Mouse (Mus musculus) adipose tissue, adult 10 weeks (tissue): Measurements from ENCODE around the gene Dab2. TPM values are rescaled to one million over a fixed set of nuclear protein-coding genes. Genes with fewer than 3 reads are reported as not detected.

Experiments
- polyA plus RNA-seq: library from polyadenylated mRNA; stranded (reverse); fragments of 350-450 nt; fragmentation: Illumina TruSeq; extraction: RNeasy Lipid Tissue Mini Kit (QIAGEN cat#74804); gene quantifications from one replicate; pipeline ENCODE4 v1.2.3, GENCODE M21; 2014; ENCODE audit warnings: low read depth, low replicate concordance

Dab2 gene
- 195 TPM for polyA plus RNA-seq

DNA sequence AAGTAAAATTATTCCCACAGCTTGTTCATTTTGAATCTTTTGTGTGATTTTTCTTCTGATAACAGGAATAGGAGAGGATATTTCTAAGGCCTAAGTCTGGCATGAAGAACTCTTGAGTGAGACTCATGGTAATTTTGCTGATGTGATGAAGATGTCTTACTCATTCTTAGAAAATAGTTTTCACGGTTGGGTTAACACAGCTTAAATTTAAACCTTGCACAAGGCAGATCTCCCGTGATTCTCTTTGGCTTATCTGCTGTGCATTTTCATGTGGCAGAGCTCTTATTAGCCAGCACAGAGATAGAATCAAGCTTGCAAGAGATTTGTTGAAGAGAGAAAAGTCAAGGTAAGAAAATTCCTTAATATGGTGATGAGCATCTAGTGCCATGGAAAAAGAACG is at the start of gene Dab2:
Gene Dab2 (plus strand): TSS at position 235 of the 400 bp plus-strand sequence.

DNA sequence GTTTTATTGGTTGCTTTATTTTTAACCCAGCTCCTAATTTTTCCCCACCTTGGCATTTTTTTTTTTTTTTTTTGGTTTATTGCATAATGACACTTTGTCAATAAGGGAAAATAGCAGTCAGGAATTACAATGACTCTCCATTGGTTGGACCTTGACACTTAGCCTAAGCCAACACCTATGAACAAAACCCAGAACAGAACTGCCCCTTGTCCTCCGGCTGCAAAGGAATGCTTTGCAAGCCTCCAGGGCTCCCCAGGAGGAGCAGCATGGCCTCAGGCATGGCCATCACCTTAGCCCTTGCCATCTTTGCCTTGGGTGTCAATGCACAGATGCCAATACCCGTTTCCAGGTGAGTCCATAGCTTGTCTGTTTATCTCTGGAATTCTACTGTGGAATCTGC is 145.5 kb downstream of the Dab2 start, which contains the start of gene C9:
Gene C9 (plus strand): TSS at position 193 of the 400 bp plus-strand sequence.

Other genes with a start within 250 kb of the Dab2 start
- 0.34 TPM for gene C9, start 145.5 kb downstream of the Dab2 start, polyA plus RNA-seq
- gene Fyb, start 223.1 kb downstream of the Dab2 start, polyA plus RNA-seq: 13.4 TPM